ENCODE assay signal across 8 mouse cellular contexts in genomic region chr11:69581147-69581688, GRCm38 (mm10). TPM values are rescaled to one million over a fixed set of nuclear protein-coding genes. Genes with fewer than 3 reads are reported as not detected.
DNase-seq lines count a peak whose midpoint lies in the region; ATAC-seq and TF ChIP-seq lines count a peak whose summit lies in the region.

No protein-coding gene starts in this region.

- H3K9ac ChIP-seq in heart, embryonic 13.5 days = peak overlapping the region; percentile 93
- peak overlapping the region; percentile 94 for H3K9ac ChIP-seq in liver, embryonic 14.5 days (replicated peaks)
- peak overlapping the region; percentile 88 for H3K9ac ChIP-seq in neural tube, embryonic 11.5 days (ENCODE audit: low read length)
- H3K9ac ChIP-seq in stomach, postnatal 0 days (ENCODE audit: low read length) = peak overlapping the region; percentile 74

- no peaks in the 10 kb centered on the region for H3K9me3 ChIP-seq in heart, embryonic 13.5 days
- no peaks in the 10 kb centered on the region for H3K9me3 ChIP-seq in liver, embryonic 14.5 days (ENCODE audit: control insufficient read depth, low read length)
- H3K9me3 ChIP-seq in neural tube, embryonic 11.5 days (ENCODE audit: control insufficient read depth, low read length) = no peaks in the 10 kb centered on the region
- H3K9me3 ChIP-seq in stomach, postnatal 0 days (ENCODE audit: control insufficient read depth, low read length) = no peaks in the 10 kb centered on the region

- 0 out of 2 replicates have a peak, but pooled peaks have one; percentile 12 for TF ChIP-seq CTCF in liver, embryonic 14.5 days (IDR thresholded peaks at IDR 0.05; ENCODE audit: low read depth)
- 0 out of 2 replicates have a peak, but pooled peaks have one; percentile 25 for TF ChIP-seq CTCF in stomach, postnatal 0 days (IDR thresholded peaks at IDR 0.05; ENCODE audit: low read depth)

- peak overlapping the region; percentile 89 for H3K4me3 ChIP-seq in brown adipose tissue, adult 24 weeks (ENCODE audit: insufficient read depth, low read depth, low read length)
- peak overlapping the region; percentile 85 for H3K4me3 ChIP-seq in heart, embryonic 13.5 days
- H3K4me3 ChIP-seq in liver, embryonic 14.5 days (ENCODE audit: insufficient read depth in 1 of 2, low read depth in 2 of 2, low read length in 2 of 2) = peak overlapping the region; percentile 89 to 100
- H3K4me3 ChIP-seq in neural tube, embryonic 11.5 days (ENCODE audit: low read depth, low read length) = peak overlapping the region; percentile 71
- H3K4me3 ChIP-seq in stomach, postnatal 0 days (ENCODE audit: low read depth, low read length) = peak overlapping the region; percentile 48

- peak; percentile 62 for ATAC-seq in heart, embryonic 13.5 days (ENCODE audit: extremely low read depth, insufficient number of reproducible peaks, low FRiP score, low TSS enrichment)
- peak; percentile 81 for ATAC-seq in liver, embryonic 14.5 days (ENCODE audit: insufficient read depth)
- peak; percentile 77 for ATAC-seq in neural tube, embryonic 11.5 days (ENCODE audit: insufficient read depth, low FRiP score, low TSS enrichment)
- ATAC-seq in stomach, postnatal 0 days (ENCODE audit: low FRiP score, low TSS enrichment) = peak; percentile 91

- H3K4me1 ChIP-seq in brown adipose tissue, adult 24 weeks (ENCODE audit: control insufficient read depth, insufficient read depth, insufficient read length, low read length) = peaks cover 5% of the 10 kb centered on the region
- peaks cover 50% of the 10 kb centered on the region for H3K4me1 ChIP-seq in heart, embryonic 13.5 days
- H3K4me1 ChIP-seq in liver, embryonic 14.5 days (replicated peaks; ENCODE audit: control insufficient read depth in 2 of 2, insufficient read depth in 2 of 2, low read length in 1 of 2) = peaks cover 48 to 60% of the 10 kb centered on the region in 2 experiments
- peaks cover 18% of the 10 kb centered on the region for H3K4me1 ChIP-seq in neural tube, embryonic 11.5 days (ENCODE audit: control insufficient read depth, insufficient read depth, low read length)
- 0 out of 2 replicates have a peak, but pooled peaks cover 8% of the 10 kb centered on the region for H3K4me1 ChIP-seq in stomach, postnatal 0 days (replicated peaks; ENCODE audit: control insufficient read depth, insufficient read depth)

- H3K27me3 ChIP-seq in heart, embryonic 13.5 days (replicated peaks) = no peaks in the 10 kb centered on the region
- no peaks in the 10 kb centered on the region for H3K27me3 ChIP-seq in liver, embryonic 14.5 days (ENCODE audit: control insufficient read depth, insufficient read depth, low read length)
- H3K27me3 ChIP-seq in neural tube, embryonic 11.5 days (ENCODE audit: control insufficient read depth, insufficient read depth, low read length) = no peaks in the 10 kb centered on the region
- no peaks in the 10 kb centered on the region for H3K27me3 ChIP-seq in stomach, postnatal 0 days (ENCODE audit: control insufficient read depth, insufficient read depth, low read length)

- H3K36me3 ChIP-seq in heart, embryonic 13.5 days = peaks cover 34% of the 10 kb centered on the region
- H3K36me3 ChIP-seq in liver, embryonic 14.5 days (replicated peaks; ENCODE audit: control insufficient read depth, insufficient read depth, low read depth) = peaks cover 8% of the 10 kb centered on the region
- H3K36me3 ChIP-seq in neural tube, embryonic 11.5 days (ENCODE audit: control insufficient read depth, insufficient read depth, low read length) = no peaks in the 10 kb centered on the region
- H3K36me3 ChIP-seq in stomach, postnatal 0 days (ENCODE audit: control insufficient read depth, insufficient read depth, low read length) = no peaks in the 10 kb centered on the region

- H3K4me2 ChIP-seq in heart, embryonic 13.5 days = peak overlapping the region; percentile 80
- peak overlapping the region; percentile 84 for H3K4me2 ChIP-seq in liver, embryonic 14.5 days (ENCODE audit: low read depth)
- peak overlapping the region; percentile 72 for H3K4me2 ChIP-seq in neural tube, embryonic 11.5 days (ENCODE audit: low read depth)
- H3K4me2 ChIP-seq in stomach, postnatal 0 days (replicated peaks; ENCODE audit: low read depth) = peak overlapping the region; percentile 66

- peak; percentile 75 to 83 for DNase-seq in CD8-positive naive resting alpha-beta T cell, adult 2 months (ENCODE audit: low read depth in 2 of 2, low spot score in 2 of 2)
- DNase-seq in fat pad, adult 2 months (ENCODE audit: extremely low read depth, low read depth, low spot score) = peak; percentile 64
- peak; percentile 95 for DNase-seq in kidney, postnatal 10 days
- DNase-seq in liver, embryonic 14.5 days (ENCODE audit: low read depth in 3 of 3, low spot score in 3 of 3) = peak; percentile 90 to 91 (median 91)
- DNase-seq in neural tube, embryonic 11.5 days (ENCODE audit: low spot score) = peak; percentile 97
- peak; percentile 94 for DNase-seq in stomach, postnatal 0 days (ENCODE audit: low spot score)

- WGBS in heart, embryonic 13.5 days = under 1% methylated on average over 36 of the region's 36 CpGs
- WGBS in liver, embryonic 14.5 days (ENCODE audit: insufficient replicate concordance) = under 1% methylated on average over 36 of the region's 36 CpGs
- WGBS in neural tube, embryonic 11.5 days = under 1% methylated on average over 36 of the region's 36 CpGs
- under 1% methylated on average over 36 of the region's 36 CpGs for WGBS in stomach, postnatal 0 days

- peak; percentile 52; the same call in 1 of the 2 replicates for TF ChIP-seq EP300 in liver, embryonic 14.5 days (IDR thresholded peaks at IDR 0.05; ENCODE audit: low read depth)
- TF ChIP-seq EP300 in stomach, postnatal 0 days (optimal IDR thresholded peaks at IDR 0.05) = peak; percentile 55

- H3K27ac ChIP-seq in brown adipose tissue, adult 24 weeks (replicated peaks; ENCODE audit: low read depth, low read length) = peak overlapping the region; percentile 97
- H3K27ac ChIP-seq in heart, embryonic 13.5 days (replicated peaks) = peak overlapping the region; percentile 96
- peak overlapping the region; percentile 97 for H3K27ac ChIP-seq in liver, embryonic 14.5 days
- peak overlapping the region; percentile 92 for H3K27ac ChIP-seq in neural tube, embryonic 11.5 days (ENCODE audit: low read depth, low read length)
- peak overlapping the region; percentile 96 for H3K27ac ChIP-seq in stomach, postnatal 0 days (replicated peaks)

RNA-seq across cellular contexts. Expression of gene Trp53, which starts 1.1 kb away (rescaled TPM):
- 13.6 and 18.3 TPM in 2 replicates for polyA plus RNA-seq in brown adipose tissue, adult 24 weeks (2012; ENCODE audit: insufficient read depth, insufficient read length, missing spikeins)
- polyA plus RNA-seq in heart, embryonic 13.5 days (2015; fragmentation: Nextera tagmentation; extraction: Ambion mirVana) = 82.6 and 86.5 TPM in 2 replicates
- polyA plus RNA-seq in liver, embryonic 14.5 days (2012; rRNA removed) = 68.7 and 76.7 TPM in 2 replicates
- polyA plus RNA-seq in liver, embryonic 14.5 days (2014; fragmentation: Nextera tagmentation; extraction: Ambion mirVana) = 61.2 and 66.4 TPM in 2 replicates
- polyA plus RNA-seq in neural tube, embryonic 11.5 days (2014; fragmentation: Nextera tagmentation; extraction: Ambion mirVana) = 169 and 175 TPM in 2 replicates
- polyA plus RNA-seq in stomach, postnatal 0 days (2015; fragmentation: Nextera tagmentation; extraction: Ambion mirVana) = 45.0 and 51.4 TPM in 2 replicates

RNA-seq across cellular contexts. Expression of gene Wrap53, which starts 1.2 kb away (rescaled TPM):
- 10.7 and 10.9 TPM in 2 replicates for polyA plus RNA-seq in brown adipose tissue, adult 24 weeks (2012; ENCODE audit: insufficient read depth, insufficient read length, missing spikeins)
- polyA plus RNA-seq in heart, embryonic 13.5 days (2015; fragmentation: Nextera tagmentation; extraction: Ambion mirVana) = 16.8 TPM in 2 replicates
- polyA plus RNA-seq in liver, embryonic 14.5 days (2012; rRNA removed) = 10.8 and 12.7 TPM in 2 replicates
- 14.8 and 16.1 TPM in 2 replicates for polyA plus RNA-seq in liver, embryonic 14.5 days (2014; fragmentation: Nextera tagmentation; extraction: Ambion mirVana)
- polyA plus RNA-seq in neural tube, embryonic 11.5 days (2014; fragmentation: Nextera tagmentation; extraction: Ambion mirVana) = 34.5 and 34.6 TPM in 2 replicates
- polyA plus RNA-seq in stomach, postnatal 0 days (2015; fragmentation: Nextera tagmentation; extraction: Ambion mirVana) = 8.7 and 9.0 TPM in 2 replicates

RNA-seq across cellular contexts. Expression of gene Efnb3, which starts 21.2 kb away (rescaled TPM):
- polyA plus RNA-seq in brown adipose tissue, adult 24 weeks (2012; ENCODE audit: insufficient read depth, insufficient read length, missing spikeins) = not detected in 2 replicates
- polyA plus RNA-seq in heart, embryonic 13.5 days (2015; fragmentation: Nextera tagmentation; extraction: Ambion mirVana) = 56.2 and 59.9 TPM in 2 replicates
- polyA plus RNA-seq in liver, embryonic 14.5 days (2012; rRNA removed) = 1.0 TPM in 2 replicates
- polyA plus RNA-seq in liver, embryonic 14.5 days (2014; fragmentation: Nextera tagmentation; extraction: Ambion mirVana) = 0.13 and 0.14 TPM in 2 replicates
- 9.6 and 9.7 TPM in 2 replicates for polyA plus RNA-seq in neural tube, embryonic 11.5 days (2014; fragmentation: Nextera tagmentation; extraction: Ambion mirVana)
- polyA plus RNA-seq in stomach, postnatal 0 days (2015; fragmentation: Nextera tagmentation; extraction: Ambion mirVana) = 3.9 and 4.4 TPM in 2 replicates

RNA-seq across cellular contexts. Expression of gene Atp1b2, which starts 24.5 kb away (rescaled TPM):
- 6.7 and 8.3 TPM in 2 replicates for polyA plus RNA-seq in brown adipose tissue, adult 24 weeks (2012; ENCODE audit: insufficient read depth, insufficient read length, missing spikeins)
- polyA plus RNA-seq in heart, embryonic 13.5 days (2015; fragmentation: Nextera tagmentation; extraction: Ambion mirVana) = 24.5 and 25.0 TPM in 2 replicates
- 20.6 and 25.2 TPM in 2 replicates for polyA plus RNA-seq in liver, embryonic 14.5 days (2012; rRNA removed)
- polyA plus RNA-seq in liver, embryonic 14.5 days (2014; fragmentation: Nextera tagmentation; extraction: Ambion mirVana) = 21.3 and 29.8 TPM in 2 replicates
- 7.2 and 7.7 TPM in 2 replicates for polyA plus RNA-seq in neural tube, embryonic 11.5 days (2014; fragmentation: Nextera tagmentation; extraction: Ambion mirVana)
- 5.3 and 7.2 TPM in 2 replicates for polyA plus RNA-seq in stomach, postnatal 0 days (2015; fragmentation: Nextera tagmentation; extraction: Ambion mirVana)

RNA-seq across cellular contexts. Expression of gene Dnah2, which starts 32.3 kb away (rescaled TPM):
- not detected in 2 replicates for polyA plus RNA-seq in brown adipose tissue, adult 24 weeks (2012; ENCODE audit: insufficient read depth, insufficient read length, missing spikeins)
- 0.07 and 0.28 TPM in 2 replicates for polyA plus RNA-seq in heart, embryonic 13.5 days (2015; fragmentation: Nextera tagmentation; extraction: Ambion mirVana)
- polyA plus RNA-seq in liver, embryonic 14.5 days (2012; rRNA removed) = 0.03 TPM in 2 replicates
- 0.01 TPM in 2 replicates for polyA plus RNA-seq in liver, embryonic 14.5 days (2014; fragmentation: Nextera tagmentation; extraction: Ambion mirVana)
- 0.92 and 1.2 TPM in 2 replicates for polyA plus RNA-seq in neural tube, embryonic 11.5 days (2014; fragmentation: Nextera tagmentation; extraction: Ambion mirVana)
- 0.38 and 0.39 TPM in 2 replicates for polyA plus RNA-seq in stomach, postnatal 0 days (2015; fragmentation: Nextera tagmentation; extraction: Ambion mirVana)

Comparison
In these comparisons a context has a peak if more than half of its experiments do, and no peak if none do; other contexts are left out.
1. Peak in every context shown above with its lines: DNase-seq, ATAC-seq, H3K4me3 ChIP-seq and H3K27ac ChIP-seq.